Mouse (Mus musculus) thymus, adult 2 months (tissue): Measurements from ENCODE around the gene Mid1. TPM values are rescaled to one million over a fixed set of nuclear protein-coding genes. Genes with fewer than 3 reads are reported as not detected.

Experiments
- DNase-seq: peaks from one replicate; pipeline ENCODE4 v3.0.0; 2021
- H3K27ac ChIP-seq: fragments of 200-500 bp; 2 replicates; pipeline ENCODE4 v1.5.1; 2012; ENCODE audit warnings: low read length, control low read depth; ENCODE audit not compliant: control insufficient read depth, insufficient read depth
- H3K27me3 ChIP-seq: fragments of 200-500 bp; 2 replicates; pipeline ENCODE4 v1.6.1; 2012; ENCODE audit warnings: mild to moderate bottlenecking, low read length, moderate library complexity, mixed read lengths; ENCODE audit not compliant: control insufficient read depth, insufficient read depth
- H3K36me3 ChIP-seq: fragments of 200-500 bp; 2 replicates; pipeline ENCODE4 v1.6.1; 2012; ENCODE audit warnings: mild to moderate bottlenecking, low read length, moderate library complexity; ENCODE audit not compliant: control insufficient read depth, insufficient read depth
- H3K4me1 ChIP-seq: fragments of 200-500 bp; replicated peaks from 2 replicates; pipeline ENCODE4 v1.6.1; 2012; ENCODE audit warnings: low read length; ENCODE audit not compliant: control insufficient read depth, insufficient read depth
- H3K4me3 ChIP-seq: fragments of 200-500 bp; 2 replicates; pipeline ENCODE4 v1.5.1; 2012; ENCODE audit warnings: mild to moderate bottlenecking, low read length, control low read depth, moderate library complexity; ENCODE audit not compliant: control insufficient read depth, insufficient read depth
- CTCF ChIP-seq: fragments of 200-500 bp; IDR thresholded peaks from 2 replicates; pipeline ENCODE4 v1.5.1; 2012; ENCODE audit warnings: mild to moderate bottlenecking, control low read depth, low read length, moderate library complexity, borderline replicate concordance; ENCODE audit not compliant: control insufficient read depth, poor library complexity, insufficient read depth; ENCODE audit errors: extremely low read depth
- POLR2A ChIP-seq: fragments of 200-500 bp; IDR thresholded peaks from 2 replicates; pipeline ENCODE4 v1.6.1; 2012; ENCODE audit warnings: mild to moderate bottlenecking, low read length, control low read depth, moderate library complexity; ENCODE audit not compliant: control insufficient read depth, poor library complexity, insufficient read depth; ENCODE audit errors: extremely low read depth
- WGBS: fragments of 180-500 bp; shearing (Covaris S2); methylation state at CpG from one replicate; pipeline ENCODE4 v1.1.7; 2018; 5-methylcytosine and 5-hydroxymethylcytosine counted together
- polyA plus RNA-seq: library from polyadenylated mRNA; depleted of rRNA; stranded (reverse); fragments of >200 nt; gene quantifications from 2 replicates; pipeline ENCODE4 v1.2.3, GENCODE M21; 2012

Gene Mid1
- polyA plus RNA-seq, 1 experiment = 10.4 TPM

DNA sequence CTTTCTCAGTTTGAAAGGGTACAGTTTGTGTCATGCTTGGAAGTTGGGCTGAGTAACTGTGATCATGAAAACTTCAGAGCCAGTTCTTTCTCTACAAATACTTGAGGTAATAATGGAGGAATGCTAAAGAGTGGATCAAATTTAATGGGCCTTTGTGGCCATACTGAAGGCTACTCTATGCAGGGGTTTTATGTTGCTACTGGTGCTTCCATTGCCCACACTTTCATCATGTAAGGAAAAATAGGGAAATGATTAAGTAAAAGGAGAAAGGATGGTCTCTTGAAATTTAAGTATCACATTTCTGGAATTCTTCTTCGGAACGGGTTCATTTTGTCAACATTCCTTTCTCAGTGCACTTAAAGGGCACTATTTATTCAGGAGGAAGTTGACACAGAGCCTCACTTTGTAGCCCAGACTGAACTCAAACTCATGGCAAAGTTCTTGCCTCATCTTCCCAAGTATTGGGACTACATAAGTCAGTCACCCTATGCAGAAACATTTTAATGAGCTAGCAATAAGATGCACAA is 176.3 kb downstream of the Mid1 start:
- TF ChIP-seq CTCF (no peak), POLR2A (no peak)
- DNase-seq = no peak
- Histone ChIP-seq H3K27me3 (no peaks in the 10 kb centered on the region), H3K27ac (no peak overlapping the region), H3K4me1 (no peaks in the 10 kb centered on the region), H3K36me3 (no peaks in the 10 kb centered on the region), H3K4me3 (no peak overlapping the region)
- WGBS = 76% methylated on average over 2 of the region's 2 CpGs

DNA sequence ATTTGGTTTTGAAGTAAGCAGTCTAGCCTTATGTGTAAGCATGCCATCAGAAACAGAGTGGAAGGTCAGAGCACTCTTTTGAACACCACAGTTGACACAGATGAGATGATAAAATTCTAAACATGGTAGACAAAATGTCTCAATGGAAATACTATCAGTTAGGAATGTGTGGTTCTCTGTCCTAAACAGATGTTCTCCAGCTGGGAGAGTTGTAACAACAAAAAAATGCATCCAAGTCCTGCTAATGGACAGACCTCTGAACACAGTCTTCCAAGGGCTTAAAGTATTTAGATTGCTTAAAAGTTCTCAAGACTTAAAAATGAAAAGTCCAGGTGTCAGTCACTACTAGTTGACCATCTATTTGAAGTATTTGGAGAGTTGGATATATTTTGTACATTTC is 177.4 kb downstream of the Mid1 start:
- Histone ChIP-seq H3K4me1 (no peaks in the 10 kb centered on the region), H3K27me3 (no peaks in the 10 kb centered on the region), H3K4me3 (no peak overlapping the region), H3K36me3 (no peaks in the 10 kb centered on the region), H3K27ac (no peak overlapping the region)
- no peak for TF ChIP-seq POLR2A
- no peak for TF ChIP-seq CTCF
- DNase-seq = no peak

DNA sequence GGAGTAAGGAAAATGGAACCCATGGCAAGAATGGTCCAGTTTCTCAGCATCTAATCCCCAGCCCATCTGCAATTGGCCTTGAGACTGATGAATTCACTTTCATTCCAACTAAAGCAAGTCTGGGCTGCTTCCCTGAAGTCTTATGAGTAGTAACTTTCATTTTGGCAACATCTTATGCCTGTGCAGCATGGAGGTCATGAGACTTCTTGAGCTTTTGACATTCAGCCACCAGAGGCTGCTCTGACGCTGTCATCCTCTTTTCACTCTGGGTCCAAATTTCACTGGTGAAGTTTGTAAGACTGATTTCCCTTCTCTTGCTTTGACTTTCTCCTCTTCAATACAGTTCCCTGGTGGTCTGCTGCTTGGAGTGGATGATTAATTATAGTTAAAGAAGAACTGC is 177.8 kb downstream of the Mid1 start:
- no peaks in the 10 kb centered on the region for H3K4me1 ChIP-seq
- TF ChIP-seq POLR2A = no peak
- TF ChIP-seq CTCF = no peak
- no peak overlapping the region for H3K4me3 ChIP-seq
- no peak overlapping the region for H3K27ac ChIP-seq
- 11% methylated on average over 1 of the region's 1 CpGs for WGBS
- peak; percentile 18 for DNase-seq
- no peaks in the 10 kb centered on the region for H3K36me3 ChIP-seq
- no peaks in the 10 kb centered on the region for H3K27me3 ChIP-seq

DNA sequence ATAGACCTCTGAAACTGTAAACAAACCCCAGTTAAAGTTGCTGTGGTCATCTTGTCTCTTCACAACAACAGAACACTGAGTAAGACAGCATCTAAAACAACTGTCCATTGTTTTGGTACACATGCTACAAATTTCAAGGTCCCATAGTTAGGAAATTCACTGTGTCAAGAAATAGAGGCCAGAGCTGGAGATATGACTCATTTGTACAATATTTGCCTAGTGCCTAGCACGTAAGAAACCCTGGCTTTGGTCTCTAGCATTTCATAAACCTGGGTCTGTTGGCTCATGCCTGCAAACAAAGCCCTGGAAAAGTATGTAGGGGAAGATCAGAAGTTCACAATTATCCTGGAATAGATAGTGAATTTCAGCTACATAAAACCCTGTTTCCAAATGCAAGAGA is 178.8 kb downstream of the Mid1 start:
- no peak for TF ChIP-seq POLR2A
- no peak for TF ChIP-seq CTCF
- H3K4me1 ChIP-seq = no peaks in the 10 kb centered on the region
- H3K4me3 ChIP-seq = no peak overlapping the region
- 68% methylated on average over 1 of the region's 1 CpGs for WGBS
- H3K27me3 ChIP-seq = no peaks in the 10 kb centered on the region
- no peak for DNase-seq
- H3K27ac ChIP-seq = no peak overlapping the region
- H3K36me3 ChIP-seq = no peaks in the 10 kb centered on the region

DNA sequence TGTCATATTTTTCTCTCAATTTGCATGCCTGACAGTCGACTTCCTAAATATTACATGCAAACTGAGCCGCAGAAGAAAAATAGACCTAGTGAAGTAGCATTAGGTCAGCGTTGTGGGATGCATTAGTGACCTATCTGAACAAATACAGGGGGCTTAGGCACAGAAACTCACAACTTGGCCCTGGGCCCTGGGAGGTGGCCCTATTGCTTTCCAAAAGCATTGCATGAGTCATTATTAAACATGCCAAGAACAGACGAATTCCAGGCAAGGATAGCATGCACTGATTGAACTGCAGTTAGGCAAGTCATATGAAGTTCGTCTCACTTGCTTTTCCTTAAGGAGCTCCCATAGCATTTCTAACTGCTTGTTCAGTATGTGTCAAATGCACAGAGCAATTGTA is 183.2 kb downstream of the Mid1 start:
- TF ChIP-seq POLR2A (no peak), CTCF (no peak)
- no peaks in the 10 kb centered on the region for H3K4me1 ChIP-seq
- no peaks in the 10 kb centered on the region for H3K36me3 ChIP-seq
- H3K27me3 ChIP-seq = no peaks in the 10 kb centered on the region
- 79% methylated on average over 5 of the region's 5 CpGs for WGBS
- no peak overlapping the region for H3K27ac ChIP-seq
- H3K4me3 ChIP-seq = no peak overlapping the region
- DNase-seq = no peak

DNA sequence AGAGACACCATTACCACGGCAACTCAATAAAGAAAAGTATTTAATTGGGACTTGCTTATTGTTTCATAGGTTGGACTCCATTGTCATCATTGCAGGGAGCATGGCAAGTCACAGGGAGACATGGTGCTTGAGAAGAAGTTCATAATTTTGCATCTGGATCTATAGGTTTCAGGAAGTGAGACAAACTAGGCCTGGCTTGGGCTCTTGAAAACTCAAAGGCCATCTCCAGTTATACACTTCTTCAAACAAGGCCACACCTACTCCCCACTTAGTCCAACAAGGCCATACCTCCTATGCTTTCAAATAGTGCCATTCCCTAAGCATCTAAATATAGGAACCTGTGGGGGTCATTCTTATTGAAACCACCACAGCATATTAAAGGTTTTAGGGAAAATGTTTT is 189.5 kb downstream of the Mid1 start:
- Histone ChIP-seq H3K4me1 (no peaks in the 10 kb centered on the region), H3K4me3 (no peak overlapping the region), H3K36me3 (no peaks in the 10 kb centered on the region), H3K27ac (no peak overlapping the region), H3K27me3 (no peaks in the 10 kb centered on the region)
- 97% methylated on average over 1 of the region's 1 CpGs for WGBS
- TF ChIP-seq CTCF = no peak
- no peak for TF ChIP-seq POLR2A
- DNase-seq = no peak

DNA sequence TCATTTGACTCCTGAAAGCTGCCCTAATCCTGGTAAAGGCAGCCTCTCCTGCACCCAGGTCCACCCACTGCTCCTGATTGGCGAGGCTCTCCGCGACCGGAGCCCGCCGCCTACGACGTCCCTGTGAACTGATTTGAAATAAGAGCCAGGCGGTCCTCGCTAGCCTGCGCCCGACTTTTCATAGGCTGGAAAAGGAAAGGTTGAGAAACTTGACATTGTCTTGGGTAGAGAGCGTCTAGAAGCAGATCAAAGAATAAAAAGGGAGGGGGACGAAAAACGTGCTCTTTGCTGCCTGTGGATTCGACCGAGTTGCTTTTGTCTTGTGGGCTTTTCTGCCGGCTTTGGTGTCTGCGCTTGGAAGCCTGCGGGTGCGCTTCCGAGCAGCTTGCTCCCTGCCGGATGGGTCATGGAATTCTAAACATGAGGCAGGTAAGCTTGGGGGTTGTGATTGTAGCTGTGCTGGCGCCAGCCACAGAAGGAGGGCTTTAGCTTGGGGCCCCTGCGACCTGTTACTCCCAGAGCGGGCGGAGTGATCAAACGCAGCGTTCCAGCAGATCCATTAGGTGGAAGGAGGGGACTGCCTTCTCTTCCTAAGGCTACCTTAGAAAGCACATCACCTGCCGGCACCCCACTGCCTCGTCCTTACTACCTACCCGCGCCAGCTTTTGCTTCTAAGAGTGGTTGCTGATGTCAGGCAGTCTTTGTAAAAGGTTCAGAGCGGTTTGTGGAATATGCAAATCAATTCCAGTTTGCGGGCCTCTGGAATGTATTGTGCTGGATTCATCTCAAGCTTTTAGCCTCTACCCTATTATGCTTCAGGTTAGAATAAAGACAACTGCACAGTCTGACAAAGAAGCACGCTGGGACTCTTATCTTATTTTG is 194.7 kb downstream of the Mid1 start:
- no peak for TF ChIP-seq CTCF
- no peak for TF ChIP-seq POLR2A
- no peaks in the 10 kb centered on the region for H3K27me3 ChIP-seq
- no peak overlapping the region for H3K27ac ChIP-seq
- DNase-seq = peak; percentile 31
- WGBS = 6% methylated on average over 36 of the region's 36 CpGs
- H3K4me1 ChIP-seq = peaks cover 5% of the 10 kb centered on the region; the same call in 1 of the 2 replicates
- peak overlapping the region; percentile 47 for H3K4me3 ChIP-seq
- no peaks in the 10 kb centered on the region for H3K36me3 ChIP-seq
